Mouse (Mus musculus) embryonic facial prominence, embryonic 10.5 days (tissue): ENCODE measurements around the gene Adat1. TPM values are rescaled to one million over a fixed set of nuclear protein-coding genes. Genes with fewer than 3 reads are reported as not detected.

ENCODE experiments used
- DNase-seq: peaks from one replicate; pipeline ENCODE4 v3.0.0-alpha.2; 2017; ENCODE audit warnings: low spot score
- H3K27ac ChIP-seq: fragments of 300-500 bp; sonication (generic); replicated peaks from 2 replicates; pipeline ENCODE4 v1.5.1; 2016; ENCODE audit warnings: mild to moderate bottlenecking
- H3K27me3 ChIP-seq: fragments of 300-500 bp; sonication (generic); replicated peaks from 2 replicates; pipeline ENCODE4 v1.6.1; 2016; ENCODE audit warnings: low read depth, mild to moderate bottlenecking; ENCODE audit not compliant: poor library complexity, severe bottlenecking
- H3K36me3 ChIP-seq: fragments of 300-500 bp; sonication (generic); replicated peaks from 2 replicates; pipeline ENCODE4 v1.6.1; 2016; ENCODE audit warnings: mild to moderate bottlenecking, moderate library complexity
- H3K4me1 ChIP-seq: fragments of 300-500 bp; sonication (generic); 2 replicates; pipeline ENCODE4 v1.6.1; 2016
- H3K4me3 ChIP-seq: fragments of 300-500 bp; sonication (generic); 2 replicates; pipeline ENCODE4 v1.5.1; 2016; ENCODE audit warnings: mild to moderate bottlenecking, moderate library complexity
- H3K9me3 ChIP-seq: fragments of 300-500 bp; sonication (generic); 2 replicates; pipeline ENCODE4 v1.6.1; 2016; ENCODE audit warnings: mild to moderate bottlenecking
- WGBS: fragments of 180-500 bp; shearing (Covaris S2); methylation state at CpG from one replicate; pipeline ENCODE4 v1.1.7; 2016; 5-methylcytosine and 5-hydroxymethylcytosine counted together
- polyA plus RNA-seq: library from polyadenylated mRNA; unstranded; fragments of >200 nt; fragmentation: Nextera tagmentation; extraction: Ambion mirVana; gene quantifications from 2 replicates; pipeline ENCODE4 v1.2.1, GENCODE M21; 2016

Gene Adat1
- polyA plus RNA-seq, 1 experiment from 2014 or later: 15.7 TPM

GRCm38 (mm10) chr8:111964849-111965561 lies 27.1 kb downstream of the Adat1 start:
- H3K27me3 ChIP-seq: no peaks in the 10 kb centered on the region
- no peak overlapping the region for H3K4me3 ChIP-seq
- 83% methylated on average over 7 of the region's 7 CpGs for WGBS
- no peak for DNase-seq
- no peak overlapping the region for H3K27ac ChIP-seq
- H3K4me1 ChIP-seq: peaks cover 9% of the 10 kb centered on the region; the same call in 1 of the 2 replicates
- no peaks in the 10 kb centered on the region for H3K9me3 ChIP-seq
- peaks cover 44% of the 10 kb centered on the region for H3K36me3 ChIP-seq

- WGBS: 56% methylated on average over 5 of the region's 5 CpGs
- Histone ChIP-seq H3K36me3 (peaks cover 49% of the 10 kb centered on the region), H3K9me3 (no peaks in the 10 kb centered on the region), H3K4me1 (peaks cover 9% of the 10 kb centered on the region; the same call in 1 of the 2 replicates), H3K4me3 (no peak overlapping the region), H3K27ac (no peak overlapping the region), H3K27me3 (no peaks in the 10 kb centered on the region)
- no peak for DNase-seq
Observed at GRCm38 (mm10) chr8:111964351-111964750, 27.8 kb downstream of the Adat1 start.

GRCm38 (mm10) chr8:111963546-111963945 lies 28.6 kb downstream of the Adat1 start:
- Histone ChIP-seq H3K4me1 (peaks cover 9% of the 10 kb centered on the region; the same call in 1 of the 2 replicates), H3K27me3 (no peaks in the 10 kb centered on the region), H3K36me3 (peaks cover 49% of the 10 kb centered on the region), H3K9me3 (no peaks in the 10 kb centered on the region), H3K4me3 (no peak overlapping the region), H3K27ac (no peak overlapping the region)
- no peak for DNase-seq
- 79% methylated on average over 4 of the region's 4 CpGs for WGBS

- Histone ChIP-seq H3K27ac (no peak overlapping the region), H3K4me1 (peaks cover 9% of the 10 kb centered on the region; the same call in 1 of the 2 replicates), H3K27me3 (no peaks in the 10 kb centered on the region), H3K9me3 (no peaks in the 10 kb centered on the region), H3K36me3 (peaks cover 49% of the 10 kb centered on the region), H3K4me3 (no peak overlapping the region)
- WGBS: 75% methylated on average over 10 of the region's 10 CpGs
- no peak for DNase-seq
Observed at GRCm38 (mm10) chr8:111963091-111963490, 29.0 kb downstream of the Adat1 start.

- Histone ChIP-seq H3K9me3 (no peaks in the 10 kb centered on the region), H3K27ac (no peak overlapping the region), H3K36me3 (peaks cover 49% of the 10 kb centered on the region), H3K27me3 (no peaks in the 10 kb centered on the region), H3K4me3 (no peak overlapping the region), H3K4me1 (peaks cover 9% of the 10 kb centered on the region; the same call in 1 of the 2 replicates)
- DNase-seq: no peak
- WGBS: 73% methylated on average over 1 of the region's 1 CpGs
Observed at GRCm38 (mm10) chr8:111962589-111962988, 29.5 kb downstream of the Adat1 start.

GRCm38 (mm10) chr8:111961330-111961729 lies 30.8 kb downstream of the Adat1 start:
- Histone ChIP-seq H3K27me3 (no peaks in the 10 kb centered on the region), H3K4me3 (no peak overlapping the region), H3K4me1 (peaks cover 9% of the 10 kb centered on the region; the same call in 1 of the 2 replicates), H3K36me3 (peaks cover 49% of the 10 kb centered on the region), H3K9me3 (no peaks in the 10 kb centered on the region), H3K27ac (no peak overlapping the region)
- WGBS: 68% methylated on average over 3 of the region's 3 CpGs
- no peak for DNase-seq

- WGBS: 72% methylated on average over 15 of the region's 15 CpGs
- H3K9me3 ChIP-seq: no peaks in the 10 kb centered on the region
- no peaks in the 10 kb centered on the region for H3K27me3 ChIP-seq
- no peak overlapping the region for H3K4me3 ChIP-seq
- H3K4me1 ChIP-seq: peaks cover 9% of the 10 kb centered on the region; the same call in 1 of the 2 replicates
- DNase-seq: no peak
- H3K27ac ChIP-seq: no peak overlapping the region
- peaks cover 51% of the 10 kb centered on the region for H3K36me3 ChIP-seq
Observed at GRCm38 (mm10) chr8:111960591-111961321, 31.3 kb downstream of the Adat1 start.

- Histone ChIP-seq H3K9me3 (no peaks in the 10 kb centered on the region), H3K4me1 (no peaks in the 10 kb centered on the region), H3K4me3 (no peak overlapping the region), H3K27ac (no peak overlapping the region), H3K27me3 (no peaks in the 10 kb centered on the region), H3K36me3 (peaks cover 83% of the 10 kb centered on the region)
- no peak for DNase-seq
- WGBS: 90% methylated on average over 2 of the region's 2 CpGs
Observed at GRCm38 (mm10) chr8:111957231-111957630, 34.9 kb downstream of the Adat1 start.

GRCm38 (mm10) chr8:111955879-111956278 lies 36.2 kb downstream of the Adat1 start:
- no peak overlapping the region for H3K27ac ChIP-seq
- no peaks in the 10 kb centered on the region for H3K4me1 ChIP-seq
- H3K27me3 ChIP-seq: no peaks in the 10 kb centered on the region
- H3K36me3 ChIP-seq: peaks cover 94% of the 10 kb centered on the region
- WGBS: 93% methylated on average over 5 of the region's 5 CpGs
- no peak overlapping the region for H3K4me3 ChIP-seq
- H3K9me3 ChIP-seq: no peaks in the 10 kb centered on the region
- DNase-seq: no peak

- DNase-seq: no peak
- Histone ChIP-seq H3K36me3 (peaks cover 93% of the 10 kb centered on the region), H3K9me3 (no peaks in the 10 kb centered on the region), H3K4me1 (no peaks in the 10 kb centered on the region), H3K27ac (no peak overlapping the region), H3K27me3 (no peaks in the 10 kb centered on the region), H3K4me3 (no peak overlapping the region)
- 91% methylated on average over 4 of the region's 4 CpGs for WGBS
Observed at GRCm38 (mm10) chr8:111954844-111955594, 37.1 kb downstream of the Adat1 start.

- Histone ChIP-seq H3K27me3 (no peaks in the 10 kb centered on the region), H3K36me3 (peaks cover 92% of the 10 kb centered on the region), H3K4me1 (no peaks in the 10 kb centered on the region), H3K4me3 (no peak overlapping the region), H3K9me3 (no peaks in the 10 kb centered on the region), H3K27ac (no peak overlapping the region)
- WGBS: 96% methylated on average over 5 of the region's 5 CpGs
- DNase-seq: no peak
Observed at GRCm38 (mm10) chr8:111951936-111952335, 40.2 kb downstream of the Adat1 start.

GRCm38 (mm10) chr8:111951317-111951716 lies 40.8 kb downstream of the Adat1 start:
- peaks cover 92% of the 10 kb centered on the region for H3K36me3 ChIP-seq
- 95% methylated on average over 7 of the region's 7 CpGs for WGBS
- no peak for DNase-seq
- H3K27ac ChIP-seq: no peak overlapping the region
- no peaks in the 10 kb centered on the region for H3K27me3 ChIP-seq
- no peaks in the 10 kb centered on the region for H3K9me3 ChIP-seq
- no peaks in the 10 kb centered on the region for H3K4me1 ChIP-seq
- H3K4me3 ChIP-seq: no peak overlapping the region
